Mouse (Mus musculus): ENCODE data around the gene Mapt. TPM values are rescaled to one million over a fixed set of nuclear protein-coding genes. Genes with fewer than 3 reads are reported as not detected.

Gene Mapt
- polyA plus RNA-seq, 1 experiment from 2014 or later, result 10.5 TPM

Small RNA genes within 50 kb of the gene (microRNA-seq; reads per million reads assigned to microRNA genes)
- not detected for gene Gm47310 (ENCODE audit: borderline number of aligned reads)

Other genes with a start within 250 kb of the Mapt start
- 0.21 and 0.34 TPM in 2 replicates for gene Crhr1, start 98.5 kb upstream of the Mapt start, polyA plus RNA-seq (2015; fragmentation: Nextera tagmentation; extraction: Ambion mirVana)
- gene Sppl2c, start 45.1 kb upstream of the Mapt start, polyA plus RNA-seq (2015; fragmentation: Nextera tagmentation; extraction: Ambion mirVana), result not detected in 2 replicates
- gene Kansl1, start 237.5 kb downstream of the Mapt start, polyA plus RNA-seq (2015; fragmentation: Nextera tagmentation; extraction: Ambion mirVana), result 23.2 and 25.5 TPM in 2 replicates